Mouse (Mus musculus) cerebellum, adult 18-20 months (tissue): ENCODE data around the gene 1700031F05Rik.
"Not testable (repeated sequence)": the region's sequence is repeated elsewhere in the genome, so short reads cannot be mapped to it uniquely, and the experiment has no call there.

ENCODE experiments used
- DNase-seq, 2 experiments: peaks; one replicate each; pipeline ENCODE4 v3.0.0; 2021

Gene 1700031F05Rik

DNA sequence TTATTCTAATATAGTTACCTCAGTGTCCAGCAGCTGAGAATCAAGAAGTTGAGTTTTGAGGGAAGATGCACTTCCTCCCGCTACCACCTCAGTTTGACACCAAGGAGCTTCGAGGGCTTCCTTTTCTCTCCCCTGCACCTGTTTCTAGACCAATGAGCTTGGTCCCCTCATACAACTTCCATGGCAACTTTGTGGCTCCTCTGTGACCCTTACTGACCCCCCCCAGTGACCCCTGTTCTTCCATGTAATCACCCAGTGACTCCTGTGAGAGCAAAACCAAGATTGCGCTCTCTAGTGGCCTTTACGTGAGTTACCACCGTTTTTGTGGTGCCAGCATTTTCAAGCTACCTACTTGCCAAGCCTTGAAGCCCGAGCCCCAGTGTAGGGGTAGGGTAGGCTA is at the start of gene 1700031F05Rik:
1700031F05Rik (minus strand) TSS at position 101 of the 400 bp plus-strand sequence.
- DNase-seq: no peak

DNA sequence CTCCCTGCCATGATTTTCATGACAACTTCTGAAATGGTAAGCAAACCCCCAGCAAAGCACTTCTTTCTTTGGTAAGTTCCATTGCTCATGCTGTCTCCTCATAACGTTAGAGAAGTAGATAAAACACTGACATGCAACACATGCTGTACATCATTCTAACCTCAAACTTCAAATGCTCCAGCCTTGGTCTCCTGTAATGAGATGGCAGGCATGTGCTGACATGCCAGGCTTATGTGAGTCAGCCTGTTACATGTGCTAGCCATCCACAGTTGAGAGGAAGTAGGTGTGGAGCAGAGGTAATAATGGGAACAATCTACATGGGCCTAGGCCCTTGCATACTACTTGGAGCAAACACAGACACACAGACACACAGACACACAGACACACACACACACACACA is 47.1 kb upstream of the 1700031F05Rik start:
- DNase-seq: not testable (repeated sequence)

DNA sequence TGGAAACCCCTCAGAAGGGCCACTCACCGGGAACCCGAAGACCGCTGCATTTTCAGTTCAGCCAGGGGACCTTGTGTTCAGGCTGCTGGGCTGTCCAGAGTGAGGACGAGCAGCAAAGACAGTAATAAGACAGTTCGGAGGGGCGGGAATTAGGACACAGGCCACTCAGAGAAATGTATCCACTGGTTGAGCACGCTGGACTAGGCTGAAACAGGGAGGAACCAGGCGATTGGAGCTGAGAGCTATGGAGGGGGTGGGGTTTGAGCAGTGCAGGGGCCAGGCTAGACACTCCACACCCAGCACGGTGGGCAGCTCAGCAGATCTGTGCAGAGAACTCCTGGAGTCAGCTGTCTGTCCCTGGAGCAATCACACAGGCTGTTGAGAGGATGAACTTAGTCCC is 40.8 kb upstream of the 1700031F05Rik start, which contains the start of the genes Dmrtc1a and 1700011M02Rik:
Dmrtc1a (minus strand) TSS at position 101 of the 400 bp plus-strand sequence.
1700011M02Rik (plus strand) TSS at position 319 of the 400 bp plus-strand sequence.
- DNase-seq: not testable (repeated sequence)

DNA sequence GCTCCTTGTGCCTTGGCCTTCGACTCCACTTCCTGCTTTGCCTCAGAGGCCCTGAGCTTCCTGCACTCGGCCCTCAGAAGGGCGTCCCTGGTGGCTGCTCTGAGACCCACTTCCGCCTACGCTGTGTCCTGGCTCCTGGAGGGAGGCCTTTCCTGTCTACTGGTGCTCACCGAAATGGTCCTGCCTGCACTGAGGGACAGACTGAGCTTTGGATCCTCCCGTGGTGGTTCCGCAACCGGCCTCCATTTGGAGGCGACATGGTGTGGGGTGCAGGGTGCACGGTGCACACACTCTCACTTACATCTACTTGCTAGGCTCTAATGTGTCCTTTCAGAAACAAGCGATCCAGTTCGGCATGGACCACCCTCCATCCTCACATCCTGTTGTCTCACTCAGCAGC is 13.3 kb downstream of the 1700031F05Rik start, which contains the start of gene Dmrtc1c2:
Dmrtc1c2 (minus strand) TSS at position 101 of the 400 bp plus-strand sequence.
- not testable (repeated sequence) for DNase-seq

DNA sequence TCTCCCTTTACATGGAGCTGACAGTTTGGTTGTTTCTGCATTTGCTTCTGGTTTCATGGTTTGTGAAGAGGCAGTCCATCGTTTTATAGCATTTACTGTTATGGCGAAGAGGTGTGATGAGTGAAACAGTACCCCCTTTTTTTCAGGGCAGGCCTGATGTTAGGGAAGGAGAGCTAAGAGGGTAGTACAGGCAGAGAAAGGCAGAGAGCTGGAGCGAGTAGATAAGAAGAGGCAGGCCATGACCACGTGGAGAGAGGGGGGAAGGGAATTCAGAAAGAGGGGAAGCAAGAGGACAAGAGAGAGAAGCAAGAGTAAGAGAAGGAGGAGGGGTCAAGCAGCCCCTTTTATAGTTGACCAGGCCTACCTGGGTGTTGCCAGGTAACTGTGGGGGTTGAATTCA is 55.5 kb downstream of the 1700031F05Rik start:
- no peak for DNase-seq
